Mouse (Mus musculus): ENCODE measurements around the gene Jpt1.
"Not testable (repeated sequence)": the region's sequence is repeated elsewhere in the genome, so short reads cannot be mapped to it uniquely, and the experiment has no call there.

The Jpt1 gene

GRCm38 (mm10) chr11:115512004-115512403 lies 2.2 kb downstream of the Jpt1 start:
- no peak for DNase-seq (ENCODE audit: low spot score)

GRCm38 (mm10) chr11:115511121-115511520 lies 3.1 kb downstream of the Jpt1 start:
- no peak for DNase-seq (ENCODE audit: low spot score)

GRCm38 (mm10) chr11:115510507-115510888 lies 3.7 kb downstream of the Jpt1 start:
- DNase-seq (ENCODE audit: low spot score): no peak

- DNase-seq (ENCODE audit: low spot score): no peak
Observed at GRCm38 (mm10) chr11:115509773-115510506, 4.2 kb downstream of the Jpt1 start.

GRCm38 (mm10) chr11:115508061-115508460 lies 6.1 kb downstream of the Jpt1 start:
- DNase-seq (ENCODE audit: low spot score): no peak

GRCm38 (mm10) chr11:115506586-115506985 lies 7.6 kb downstream of the Jpt1 start:
- DNase-seq (ENCODE audit: low spot score): no peak

GRCm38 (mm10) chr11:115502636-115503035 lies 11.6 kb downstream of the Jpt1 start:
- DNase-seq (ENCODE audit: low spot score): no peak

DNA sequence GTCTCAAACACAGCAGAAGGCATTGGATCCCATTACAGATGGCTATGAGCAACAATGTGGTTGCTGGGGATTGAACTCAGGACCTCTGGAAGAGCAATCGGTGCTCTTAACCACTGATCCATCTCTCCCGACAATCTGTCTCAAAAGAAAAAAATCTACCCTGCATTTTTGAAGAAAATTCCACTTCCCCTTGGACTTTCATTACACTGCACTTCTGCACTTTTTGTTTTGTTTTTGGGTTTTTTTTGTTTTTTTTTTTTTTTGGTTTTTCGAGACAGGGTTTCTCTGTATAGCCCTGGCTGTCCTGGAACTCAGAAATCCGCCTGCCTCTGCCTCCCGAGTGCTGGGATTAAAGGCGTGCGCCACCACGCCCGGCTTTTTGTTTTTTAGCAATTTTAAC lies 17.6 kb downstream of the Jpt1 start:
- not testable (repeated sequence) for DNase-seq (ENCODE audit: low spot score)

DNA sequence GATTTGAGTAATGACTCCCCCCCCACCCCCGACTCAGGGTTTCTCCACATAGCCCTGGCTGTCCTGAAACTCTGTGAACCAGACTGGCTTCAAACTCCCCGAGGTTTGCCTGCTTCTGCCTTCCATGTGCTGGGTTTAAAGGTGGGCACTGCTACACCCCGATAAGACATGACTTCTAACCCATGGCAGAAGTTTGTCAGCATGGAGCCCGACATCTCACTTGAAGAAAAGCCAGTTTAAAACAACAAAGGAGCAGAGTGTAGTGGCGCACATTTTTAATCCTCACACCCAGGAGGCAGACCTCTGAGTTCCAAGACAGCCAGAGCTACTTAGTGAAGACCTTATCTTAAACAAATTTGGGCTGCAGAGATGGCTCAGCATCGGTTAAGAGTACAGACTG lies 21.8 kb downstream of the Jpt1 start:
- no peak for DNase-seq (ENCODE audit: low spot score)

DNA sequence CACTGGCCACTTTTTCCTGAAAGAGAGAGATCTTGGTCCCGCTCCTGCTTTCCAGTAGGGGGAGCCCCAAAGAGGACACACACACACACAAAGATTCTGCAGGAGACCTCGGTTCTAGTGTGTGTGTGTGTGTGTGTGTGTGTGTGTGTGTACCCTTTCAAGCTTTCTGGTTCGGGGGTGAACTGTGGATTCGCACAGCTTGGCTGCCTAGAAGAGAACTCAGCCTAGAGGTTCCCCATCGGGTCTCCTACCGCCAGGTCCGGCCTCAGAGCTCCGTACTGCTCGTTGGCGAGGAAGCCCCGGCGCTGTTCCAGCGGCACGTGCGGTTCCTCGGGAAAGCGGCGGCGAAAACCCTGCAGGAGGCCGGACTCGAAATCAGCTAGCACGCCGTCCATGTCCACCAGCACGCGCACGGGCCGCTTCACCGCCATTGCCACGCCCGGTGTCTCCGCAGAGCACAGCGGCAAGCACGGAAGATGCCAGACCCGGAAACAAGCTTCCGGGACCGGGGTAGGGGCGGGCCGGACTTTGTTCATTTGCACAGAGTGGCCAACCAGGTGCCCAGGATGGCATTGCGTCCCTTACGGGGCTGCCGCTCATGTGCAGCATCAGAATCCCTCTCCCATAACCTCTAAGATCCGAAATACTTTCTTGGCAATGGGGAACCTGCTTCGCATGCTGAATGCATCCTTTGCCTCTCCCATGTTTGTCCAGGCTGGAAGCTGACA lies 22.7 kb downstream of the Jpt1 start, which contains the start of gene Nt5c:
Gene Nt5c (minus strand): TSS at position 507 of the 728 bp plus-strand sequence.
- DNase-seq (ENCODE audit: low spot score): peak; percentile 72

- DNase-seq (ENCODE audit: low spot score): no peak
Observed at GRCm38 (mm10) chr11:115490441-115491355, 23.5 kb downstream of the Jpt1 start.

GRCm38 (mm10) chr11:115488551-115489104 lies 25.6 kb downstream of the Jpt1 start:
- no peak for DNase-seq (ENCODE audit: low spot score)

GRCm38 (mm10) chr11:115485155-115485554 lies 29.0 kb downstream of the Jpt1 start:
- no peak for DNase-seq (ENCODE audit: low spot score)

GRCm38 (mm10) chr11:115483726-115484125 lies 30.5 kb downstream of the Jpt1 start:
- peak; percentile 85 for DNase-seq (ENCODE audit: low spot score)

GRCm38 (mm10) chr11:115483278-115483677 lies 30.9 kb downstream of the Jpt1 start:
- DNase-seq (ENCODE audit: low spot score): no peak

- peak; percentile 72 for DNase-seq (ENCODE audit: low spot score)
Observed at GRCm38 (mm10) chr11:115481553-115482259, 32.5 kb downstream of the Jpt1 start.

GRCm38 (mm10) chr11:115478296-115478938 lies 35.8 kb downstream of the Jpt1 start:
- no peak for DNase-seq (ENCODE audit: low spot score)

DNA sequence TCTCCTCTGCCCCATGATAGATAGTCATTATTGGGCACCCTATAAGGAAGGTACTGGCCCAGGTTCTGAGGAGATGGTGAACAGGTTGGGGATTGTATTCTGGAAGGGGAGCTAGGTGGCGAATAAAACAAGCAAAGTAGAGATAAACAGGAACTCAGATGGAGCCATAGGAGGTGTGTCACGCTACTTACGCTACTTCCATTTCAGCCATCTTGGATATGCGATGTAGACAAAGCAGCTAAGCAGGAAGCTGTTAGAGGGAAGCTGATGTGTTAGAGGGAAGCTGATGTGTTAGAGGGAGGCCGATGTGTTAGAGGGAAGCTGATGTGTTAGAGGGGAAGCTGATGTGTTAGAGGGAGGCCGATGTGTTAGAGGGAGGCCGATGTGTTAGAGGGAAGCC lies 36.8 kb downstream of the Jpt1 start:
- not testable (repeated sequence) for DNase-seq (ENCODE audit: low spot score)

- not testable (repeated sequence) for DNase-seq (ENCODE audit: low spot score)
Observed at GRCm38 (mm10) chr11:115476630-115477029, 37.6 kb downstream of the Jpt1 start.

- no peak for DNase-seq (ENCODE audit: low spot score)
Observed at GRCm38 (mm10) chr11:115475758-115476237, 38.4 kb downstream of the Jpt1 start.

All from layer of hippocampus, adult 9-10 months (tissue).